Mouse (Mus musculus) heart, embryonic 14.5 days (tissue): ENCODE measurements around the gene Igf2r. TPM values are rescaled to one million over a fixed set of nuclear protein-coding genes. Genes with fewer than 3 reads are reported as not detected.

Experiments used
- ATAC-seq: fragments of 200-750 bp; cut with Nextera tagmentation; 2 replicates; pipeline ENCODE4 v1.8.0; 2017; ENCODE audit warnings: low read depth, moderate TSS enrichment; ENCODE audit not compliant: insufficient number of reproducible peaks, insufficient read depth, low FRiP score
- H3K27ac ChIP-seq, 2 experiments: fragments of 200-500 bp in 1 of 2; fragments of 300-500 bp in 1 of 2; sonication (generic) in 1 of 2; replicated peaks in 1 of 2; 2 replicates each; pipeline ENCODE4 v1.5.1; 2012 to 2014; ENCODE audit warnings: low read depth in 2 of 2, low read length in 2 of 2, control low read depth in 1 of 2, mild to moderate bottlenecking in 1 of 2, mixed read lengths in 1 of 2; ENCODE audit not compliant: control insufficient read depth in 1 of 2, insufficient read depth in 1 of 2
- H3K27me3 ChIP-seq: fragments of 300-500 bp; sonication (generic); 2 replicates; pipeline ENCODE4 v1.6.1; 2014; ENCODE audit warnings: mild to moderate bottlenecking, low read length, control low read depth; ENCODE audit not compliant: control insufficient read depth, insufficient read depth
- H3K36me3 ChIP-seq: fragments of 300-500 bp; sonication (generic); 2 replicates; pipeline ENCODE4 v1.6.1; 2014; ENCODE audit warnings: mild to moderate bottlenecking, control low read depth, low read length, mixed read lengths; ENCODE audit not compliant: control insufficient read depth, insufficient read depth
- H3K4me1 ChIP-seq, 2 experiments: fragments of 200-500 bp in 1 of 2; fragments of 300-500 bp in 1 of 2; sonication (generic) in 1 of 2; 2 replicates each; pipeline ENCODE4 v1.6.1; 2012 to 2014; ENCODE audit warnings: low read length in 2 of 2, control low read depth in 1 of 2, mixed read lengths in 1 of 2; ENCODE audit not compliant: control insufficient read depth in 2 of 2, insufficient read depth in 2 of 2
- H3K4me2 ChIP-seq: fragments of 300-500 bp; sonication (generic); 2 replicates; pipeline ENCODE4 v1.6.1; 2014; ENCODE audit warnings: mild to moderate bottlenecking, low read length
- H3K4me3 ChIP-seq, 2 experiments: fragments of 200-500 bp in 1 of 2; fragments of 300-500 bp in 1 of 2; sonication (generic) in 1 of 2; 2 replicates each; pipeline ENCODE4 v1.5.1; 2012 to 2014; ENCODE audit warnings: low read length in 2 of 2, mild to moderate bottlenecking in 2 of 2, control low read depth in 1 of 2, low read depth in 1 of 2, moderate library complexity in 1 of 2; ENCODE audit not compliant: control insufficient read depth in 1 of 2, insufficient read depth in 1 of 2
- H3K9ac ChIP-seq: fragments of 300-500 bp; sonication (generic); 2 replicates; pipeline ENCODE4 v1.6.1; 2014; ENCODE audit warnings: mild to moderate bottlenecking, low read length
- H3K9me3 ChIP-seq: fragments of 300-500 bp; sonication (generic); 2 replicates; pipeline ENCODE4 v1.6.1; 2016; ENCODE audit warnings: low read length, control low read depth; ENCODE audit not compliant: control insufficient read depth
- WGBS: fragments of 180-500 bp; shearing (Covaris S2); extraction: QIAGEN DNeasy Blood & Tissue Kit; methylation state at CpG from one replicate; pipeline ENCODE4 v1.1.7; 2014; 5-methylcytosine and 5-hydroxymethylcytosine counted together
- polyA plus RNA-seq: library from polyadenylated mRNA; unstranded; fragments of >200 nt; fragmentation: Nextera tagmentation; extraction: Ambion mirVana; gene quantifications from 2 replicates; pipeline ENCODE4 v1.2.1, GENCODE M21; 2014

Gene Igf2r
- polyA plus RNA-seq, 1 experiment from 2014 or later: 201 TPM

GRCm38 (mm10) chr17:12801861-12802540, 32.5 kb upstream of the Igf2r start:
- 57% methylated on average over 9 of the region's 9 CpGs for WGBS
- peak overlapping the region in 1 of 2 experiments; percentile 53; a peak in 1 of 4 replicates for H3K27ac ChIP-seq
- H3K4me3 ChIP-seq: no peak overlapping the region
- ATAC-seq: no peak
- no peaks in the 10 kb centered on the region for H3K9me3 ChIP-seq
- no peak overlapping the region for H3K9ac ChIP-seq
- H3K4me2 ChIP-seq: no peak overlapping the region
- peaks cover 21% of the 10 kb centered on the region for H3K36me3 ChIP-seq
- no peaks in the 10 kb centered on the region for H3K27me3 ChIP-seq
- peaks cover 16 to 33% of the 10 kb centered on the region in 2 experiments for H3K4me1 ChIP-seq

GRCm38 (mm10) chr17:12799368-12800275, 30.2 kb upstream of the Igf2r start:
- no peaks in the 10 kb centered on the region for H3K9me3 ChIP-seq
- H3K36me3 ChIP-seq: peaks cover 30% of the 10 kb centered on the region
- no peaks in the 10 kb centered on the region for H3K27me3 ChIP-seq
- no peak overlapping the region for H3K4me3 ChIP-seq
- WGBS: 33% methylated on average over 12 of the region's 12 CpGs
- peaks cover 23 to 53% of the 10 kb centered on the region in 2 experiments for H3K4me1 ChIP-seq
- H3K27ac ChIP-seq: peak overlapping the region; percentile 88 to 91
- H3K4me2 ChIP-seq: no peak overlapping the region
- peak; percentile 80 for ATAC-seq
- peak overlapping the region; percentile 2; the same call in 1 of the 2 replicates for H3K9ac ChIP-seq

- no peak for ATAC-seq
- H3K4me1 ChIP-seq: peaks cover 34 to 63% of the 10 kb centered on the region in 2 experiments
- H3K27me3 ChIP-seq: no peaks in the 10 kb centered on the region
- no peak overlapping the region for H3K4me3 ChIP-seq
- peak overlapping the region; percentile 88 to 91 for H3K27ac ChIP-seq
- no peak overlapping the region for H3K4me2 ChIP-seq
- no peaks in the 10 kb centered on the region for H3K9me3 ChIP-seq
- H3K36me3 ChIP-seq: peaks cover 30% of the 10 kb centered on the region
- WGBS: 78% methylated on average over 3 of the region's 3 CpGs
- H3K9ac ChIP-seq: 0 out of 2 replicates have a peak overlapping the region, but pooled peaks have one; percentile 3
Measured at GRCm38 (mm10) chr17:12798571-12798970, 29.1 kb upstream of the Igf2r start.

GRCm38 (mm10) chr17:12797427-12798029, 28.1 kb upstream of the Igf2r start:
- Histone ChIP-seq H3K9ac (peak overlapping the region; percentile 51), H3K27ac (peak overlapping the region; percentile 88 to 91), H3K4me3 (no peak overlapping the region), H3K4me1 (peaks cover 38 to 74% of the 10 kb centered on the region in 2 experiments), H3K9me3 (no peaks in the 10 kb centered on the region), H3K36me3 (peaks cover 33% of the 10 kb centered on the region), H3K4me2 (no peak overlapping the region), H3K27me3 (no peaks in the 10 kb centered on the region)
- WGBS: 38% methylated on average over 3 of the region's 3 CpGs
- ATAC-seq: no peak; the same call in 1 of the 2 replicates

- 67% methylated on average over 3 of the region's 3 CpGs for WGBS
- no peak for ATAC-seq
- H3K9ac ChIP-seq: no peak overlapping the region
- H3K36me3 ChIP-seq: peaks cover 29% of the 10 kb centered on the region
- no peak overlapping the region for H3K4me2 ChIP-seq
- no peaks in the 10 kb centered on the region for H3K9me3 ChIP-seq
- no peaks in the 10 kb centered on the region for H3K27me3 ChIP-seq
- no peak overlapping the region for H3K4me3 ChIP-seq
- H3K4me1 ChIP-seq: peaks cover 42 to 83% of the 10 kb centered on the region in 2 experiments
- peak overlapping the region; percentile 2 to 56; a peak in 3 of 4 replicates for H3K27ac ChIP-seq
Measured at GRCm38 (mm10) chr17:12796633-12797032, 27.2 kb upstream of the Igf2r start.

GRCm38 (mm10) chr17:12793660-12794406, 24.4 kb upstream of the Igf2r start:
- Histone ChIP-seq H3K9me3 (no peaks in the 10 kb centered on the region), H3K27ac (peak overlapping the region; percentile 68 to 98), H3K4me3 (no peak overlapping the region), H3K27me3 (no peaks in the 10 kb centered on the region), H3K4me2 (no peak overlapping the region; the same call in 1 of the 2 replicates), H3K36me3 (peaks cover 27% of the 10 kb centered on the region), H3K4me1 (peaks cover 52 to 87% of the 10 kb centered on the region in 2 experiments), H3K9ac (0 out of 2 replicates have a peak overlapping the region, but pooled peaks have one; percentile 18)
- WGBS: 18% methylated on average over 8 of the region's 8 CpGs
- ATAC-seq: peak; percentile 13; the same call in 1 of the 2 replicates
